Mouse (Mus musculus) heart, postnatal 25 days (tissue): Measurements from ENCODE around the gene Zmat5. TPM values are rescaled to one million over a fixed set of nuclear protein-coding genes. Genes with fewer than 3 reads are reported as not detected.
"Not testable (repeated sequence)": the region's sequence is repeated elsewhere in the genome, so short reads cannot be mapped to it uniquely, and the experiment has no call there.

Source experiments
- DNase-seq: peaks from one replicate; pipeline ENCODE4 v3.0.0; 2022; ENCODE audit warnings: low spot score
- intact Hi-C: fragments of 180-260 bp; cut with DNase I; formaldehyde crosslinking; loops from one replicate; pipeline ENCODE4 v1.15.1; 2025
- total RNA-seq, 2 experiments: library from RNA; stranded (reverse); gene quantifications; 2 replicates each; pipeline ENCODE4 v1.2.3; 2021

Zmat5 gene
- total RNA-seq, 2 experiments from 2014 or later = 25.7 to 26.3 TPM

- no peak for DNase-seq
- intact Hi-C loops = no loop called here
Measured at GRCm38 (mm10) chr11:4687874-4688273, 16.6 kb upstream of the Zmat5 start.

GRCm38 (mm10) chr11:4688632-4689380 lies 15.7 kb upstream of the Zmat5 start:
- intact Hi-C loops = no loop called here
- no peak for DNase-seq

- DNase-seq = no peak
- intact Hi-C loops = no loop called here
Measured at GRCm38 (mm10) chr11:4690353-4690752, 14.1 kb upstream of the Zmat5 start.

- no peak for DNase-seq
- intact Hi-C loops = no loop called here
Measured at GRCm38 (mm10) chr11:4691213-4691612, 13.3 kb upstream of the Zmat5 start.

GRCm38 (mm10) chr11:4692162-4692561 lies 12.3 kb upstream of the Zmat5 start:
- no peak for DNase-seq
- intact Hi-C loops = no loop called here

GRCm38 (mm10) chr11:4697043-4697983 lies 7.2 kb upstream of the Zmat5 start:
- DNase-seq = peak; percentile 59
- intact Hi-C loops = no loop called here

GRCm38 (mm10) chr11:4700726-4701125 lies 3.8 kb upstream of the Zmat5 start:
- intact Hi-C loops = no loop called here
- DNase-seq = no peak

GRCm38 (mm10) chr11:4703688-4704071 lies 798 bp upstream of the Zmat5 start:
- intact Hi-C loops = no loop called here
- DNase-seq = no peak

- intact Hi-C loops = no loop called here
Measured at GRCm38 (mm10) chr11:4705178-4705577, 700 bp downstream of the Zmat5 start.

GRCm38 (mm10) chr11:4710188-4710587 lies 5.7 kb downstream of the Zmat5 start:
- intact Hi-C loops, DNase-seq: not testable (repeated sequence)

More at GRCm38 (mm10) chr11:4705178-4705577, 700 bp downstream of the Zmat5 start:
- no peak for DNase-seq

- intact Hi-C loops = no loop called here
Measured at GRCm38 (mm10) chr11:4712822-4713221, 8.3 kb downstream of the Zmat5 start.

GRCm38 (mm10) chr11:4714727-4715126 lies 10.2 kb downstream of the Zmat5 start:
- no peak for DNase-seq
- intact Hi-C loops = no loop called here

More at GRCm38 (mm10) chr11:4712822-4713221, 8.3 kb downstream of the Zmat5 start:
- no peak for DNase-seq

GRCm38 (mm10) chr11:4715596-4715995 lies 11.1 kb downstream of the Zmat5 start:
- DNase-seq = no peak
- intact Hi-C loops = no loop called here

GRCm38 (mm10) chr11:4716530-4717236 lies 12.2 kb downstream of the Zmat5 start:
- no peak for DNase-seq
- intact Hi-C loops = no loop called here

GRCm38 (mm10) chr11:4718548-4718947 lies 14.1 kb downstream of the Zmat5 start:
- intact Hi-C loops = no loop called here
- no peak for DNase-seq

- DNase-seq = no peak
- intact Hi-C loops = no loop called here
Measured at GRCm38 (mm10) chr11:4719961-4720360, 15.5 kb downstream of the Zmat5 start.

GRCm38 (mm10) chr11:4720393-4720792 lies 15.9 kb downstream of the Zmat5 start:
- DNase-seq = no peak
- intact Hi-C loops = no loop called here

GRCm38 (mm10) chr11:4720900-4721580 lies 16.6 kb downstream of the Zmat5 start:
- no peak for DNase-seq
- intact Hi-C loops = no loop called here

GRCm38 (mm10) chr11:4721728-4722127 lies 17.2 kb downstream of the Zmat5 start:
- intact Hi-C loops = no loop called here
- DNase-seq = no peak

GRCm38 (mm10) chr11:4729603-4730002 lies 25.1 kb downstream of the Zmat5 start:
- no peak for DNase-seq
- intact Hi-C loops = no loop called here
